Mouse (Mus musculus): ENCODE measurements around the gene Klc3. TPM values are rescaled to one million over a fixed set of nuclear protein-coding genes. Genes with fewer than 3 reads are reported as not detected.

Gene Klc3
- total and polyA plus RNA-seq, 3 experiments: 0.17 to 3.9 TPM; not detected in 1

GRCm38 (mm10) chr7:19344938-19345471 lies 58.9 kb downstream of the Klc3 start:
- Histone ChIP-seq H3K9me3 (replicated peaks; ENCODE audit: low read length) (no peaks in the 10 kb centered on the region), H3K27ac (ENCODE audit: insufficient read depth, low read depth) (peak overlapping the region; percentile 75), H3K79me2 (replicated peaks; ENCODE audit: control insufficient read depth, extremely low read depth, insufficient read depth, poor library complexity, severe bottlenecking) (no peaks in the 10 kb centered on the region), H3K4me1 (ENCODE audit: control insufficient read depth in 1 of 2, insufficient read depth in 2 of 2) (peaks cover 4 to 37% of the 10 kb centered on the region in 2 experiments; a peak in 3 of 4 replicates), H3K9ac (ENCODE audit: insufficient read depth, low read depth) (peak overlapping the region; percentile 53), H3K4me2 (ENCODE audit: insufficient read depth, low read depth, poor library complexity, severe bottlenecking) (peak overlapping the region; percentile 85), H3K36me3 (replicated peaks in 1 of 2; ENCODE audit: control insufficient read depth in 1 of 2, insufficient read depth in 1 of 2, low read length in 1 of 2) (peaks cover 10 to 26% of the 10 kb centered on the region in 2 experiments), H3K4me3 (replicated peaks in 1 of 3; ENCODE audit: low read depth in 2 of 3, low read length in 2 of 3, poor library complexity in 1 of 3) (peak overlapping the region; percentile 60 to 71 (median 62)), H3K27me3 (replicated peaks) (peaks cover 19% of the 10 kb centered on the region)
- DNase-seq (ENCODE audit: extremely low read depth): peak; percentile 99
- in situ Hi-C loops (cut with MboI; ENCODE audit: low pct_ligation_motif_present, low pct_unique_long_range_greater_than_20kb, low sequenced_read_pairs): loop anchor here (5.0 kb wide), 1 partner anchor 38 kb away; no protein-coding TSS in a partner anchor
- peak; percentile 70; the same call in 1 of the 2 replicates for TF ChIP-seq MEF2A (IDR thresholded peaks at IDR 0.05; ENCODE audit: borderline replicate concordance, low read depth, low read length)
- TF ChIP-seq MAX (IDR thresholded peaks at IDR 0.05; ENCODE audit: low read length): no peak; the same call in 1 of the 2 replicates
- TF ChIP-seq SIN3A (IDR thresholded peaks at IDR 0.05; ENCODE audit: low read length): peak; percentile 85
- peak; percentile 54; the same call in 1 of the 2 replicates for TF ChIP-seq POLR2A (IDR thresholded peaks at IDR 0.05; ENCODE audit: low read depth, low read length)
- TF ChIP-seq POLR2AphosphoS2 (IDR thresholded peaks at IDR 0.05; ENCODE audit: low read depth, low read length): no peak
- no peak for TF ChIP-seq ZKSCAN1 (IDR thresholded peaks at IDR 0.05; ENCODE audit: borderline replicate concordance, low read depth, low read length)
- peak; percentile 97 for TF ChIP-seq HCFC1 (IDR thresholded peaks at IDR 0.05; ENCODE audit: low read depth, low read length)
- peak; percentile 6; the same call in 1 of the 2 replicates for TF ChIP-seq BHLHE40 (IDR thresholded peaks at IDR 0.05; ENCODE audit: low read depth, low read length)
- TF ChIP-seq CTCF (conservative IDR thresholded peaks at IDR 0.05 in 1 of 2, IDR thresholded peaks at IDR 0.05 in 1 of 2; ENCODE audit: low read depth in 2 of 2, low read length in 2 of 2): no peak
- no peak for TF ChIP-seq USF2 (conservative IDR thresholded peaks at IDR 0.05; ENCODE audit: low read depth, low read length)
- peak; percentile 80 for TF ChIP-seq TCF12 (IDR thresholded peaks at IDR 0.05; ENCODE audit: low read depth, low read length)
- TF ChIP-seq TBP (conservative IDR thresholded peaks at IDR 0.05; ENCODE audit: low read depth, low read length): peak; percentile 73
- no peak for TF ChIP-seq ZC3H11A (IDR thresholded peaks at IDR 0.05; ENCODE audit: low read depth, low read length)
- no peak for TF ChIP-seq ZMIZ1 (IDR thresholded peaks at IDR 0.05; ENCODE audit: low read depth, low read length)
- TF ChIP-seq USF1 (IDR thresholded peaks at IDR 0.05; ENCODE audit: low read depth, low read length): no peak
- TF ChIP-seq MYC (IDR thresholded peaks at IDR 0.05; ENCODE audit: low read depth, low read length): no peak
- TF ChIP-seq E2F4 (IDR thresholded peaks at IDR 0.05; ENCODE audit: insufficient replicate concordance, low read depth, low read length): peak; percentile 57; the same call in 1 of the 2 replicates
- no peak for TF ChIP-seq MAFK (IDR thresholded peaks at IDR 0.05; ENCODE audit: insufficient replicate concordance, low read length)
- TF ChIP-seq SMC3 (IDR thresholded peaks at IDR 0.05; ENCODE audit: low read depth, low read length): no peak
- no peak for TF ChIP-seq ZNF384 (IDR thresholded peaks at IDR 0.05; ENCODE audit: low read depth, low read length)
- TF ChIP-seq CHD1 (IDR thresholded peaks at IDR 0.05; ENCODE audit: low read depth, low read length): no peak
- peak; percentile 86 for TF ChIP-seq ELF1 (IDR thresholded peaks at IDR 0.05; ENCODE audit: low read depth, low read length)
- TF ChIP-seq EP300 (IDR thresholded peaks at IDR 0.05; ENCODE audit: low read length): no peak
- peak; percentile 89 for TF ChIP-seq GABPA (IDR thresholded peaks at IDR 0.05; ENCODE audit: insufficient replicate concordance, low read depth, low read length)
- TF ChIP-seq KAT2A (IDR thresholded peaks at IDR 0.05; ENCODE audit: insufficient replicate concordance, low read length): peak; percentile 85; the same call in 1 of the 2 replicates
- TF ChIP-seq JUN (IDR thresholded peaks at IDR 0.05; ENCODE audit: insufficient read depth, low read depth, low read length): no peak
- peak; percentile 77 for TF ChIP-seq MXI1 (IDR thresholded peaks at IDR 0.05; ENCODE audit: low read depth, low read length)
- no peak for TF ChIP-seq RAD21 (IDR thresholded peaks at IDR 0.05; ENCODE audit: low read depth, low read length)
- 0 out of 2 replicates have a peak, but pooled peaks have one; percentile 29 for TF ChIP-seq UBTF (IDR thresholded peaks at IDR 0.05; ENCODE audit: low read depth, low read length)
- TF ChIP-seq MAZ (IDR thresholded peaks at IDR 0.05; ENCODE audit: low read depth, low read length): 0 out of 2 replicates have a peak, but pooled peaks have one; percentile 41
- TF ChIP-seq IRF4 (IDR thresholded peaks at IDR 0.05; ENCODE audit: low read depth, low read length): peak; percentile 59
- TF ChIP-seq NRF1 (IDR thresholded peaks at IDR 0.05; ENCODE audit: low read depth, low read length): 0 out of 2 replicates have a peak, but pooled peaks have one; percentile 6
- TF ChIP-seq ETS1 (conservative IDR thresholded peaks at IDR 0.05; ENCODE audit: low read depth, low read length): peak; percentile 32; the same call in 1 of the 2 replicates
- peak; percentile 68 for TF ChIP-seq NELFE (IDR thresholded peaks at IDR 0.05; ENCODE audit: low read depth, low read length)
- TF ChIP-seq JUND (conservative IDR thresholded peaks at IDR 0.05; ENCODE audit: low read depth, low read length): no peak
- peak; percentile 61; the same call in 1 of the 2 replicates for TF ChIP-seq CHD2 (IDR thresholded peaks at IDR 0.05; ENCODE audit: low read length)
- TF ChIP-seq RCOR1 (conservative IDR thresholded peaks at IDR 0.05; ENCODE audit: low read depth, low read length): no peak; the same call in 1 of the 2 replicates
- no peak for TF ChIP-seq PAX5 (IDR thresholded peaks at IDR 0.05; ENCODE audit: low read length)
- dilution Hi-C loops (cut with MboI; ENCODE audit: extremely low pct_ligation_motif_present, extremely low pct_unique_long_range_greater_than_20kb, low sequenced_read_pairs): no loop called here
